Mouse (Mus musculus): ENCODE results near the gene Fbxw14. TPM values are rescaled to one million over a fixed set of nuclear protein-coding genes. Genes with fewer than 3 reads are reported as not detected.
"Not testable (repeated sequence)": the region's sequence is repeated elsewhere in the genome, so short reads cannot be mapped to it uniquely, and the experiment has no call there.

The Fbxw14 gene
- total RNA-seq (2015) (not detected in 2 replicates), total RNA-seq (2017) (not detected in 2 replicates)

DNA sequence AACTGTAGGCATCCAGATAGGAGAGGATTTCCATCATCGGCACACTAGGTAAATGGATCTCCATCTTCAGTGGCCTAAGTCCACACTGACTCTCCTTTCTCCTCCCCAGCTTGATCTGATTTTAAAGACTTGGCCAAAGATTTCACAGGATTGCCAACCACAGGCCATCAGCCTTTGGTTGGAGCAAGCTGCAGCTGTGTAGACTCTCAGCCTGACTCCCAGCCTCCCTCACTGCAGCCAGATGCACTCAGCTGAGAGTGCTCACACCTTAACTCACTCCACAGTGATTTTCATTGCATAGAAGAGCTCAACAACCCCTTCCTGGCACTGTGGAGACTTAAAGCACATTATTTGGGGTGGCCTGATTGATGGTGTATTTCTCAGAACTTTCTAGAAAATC, at the start of gene Fbxw14:
Gene Fbxw14 (minus strand): TSS at position 101 of the 400 bp plus-strand sequence.
- not testable (repeated sequence) for ATAC-seq (ENCODE audit: poor library complexity, severe bottlenecking)

DNA sequence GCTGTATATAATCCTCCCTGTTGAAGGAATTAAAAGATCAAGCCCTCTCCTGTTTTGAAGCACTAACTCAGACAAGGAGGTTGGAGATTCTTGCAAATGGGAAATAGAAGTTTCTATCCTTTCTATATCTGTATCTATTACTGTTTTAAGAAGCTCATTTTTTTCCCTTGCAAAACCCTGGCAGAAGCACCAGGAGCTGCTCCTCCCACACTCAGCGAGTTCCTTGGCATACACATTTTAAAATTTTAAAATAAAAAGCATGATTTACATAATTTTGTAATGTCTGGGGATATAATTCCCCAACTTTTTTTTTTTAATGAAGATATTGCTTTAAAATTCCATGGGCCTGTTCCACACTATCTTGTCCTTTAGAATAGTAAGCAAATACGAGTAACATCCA, 24.4 kb downstream of the Fbxw14 start:
- no peak for ATAC-seq (ENCODE audit: poor library complexity, severe bottlenecking)

DNA sequence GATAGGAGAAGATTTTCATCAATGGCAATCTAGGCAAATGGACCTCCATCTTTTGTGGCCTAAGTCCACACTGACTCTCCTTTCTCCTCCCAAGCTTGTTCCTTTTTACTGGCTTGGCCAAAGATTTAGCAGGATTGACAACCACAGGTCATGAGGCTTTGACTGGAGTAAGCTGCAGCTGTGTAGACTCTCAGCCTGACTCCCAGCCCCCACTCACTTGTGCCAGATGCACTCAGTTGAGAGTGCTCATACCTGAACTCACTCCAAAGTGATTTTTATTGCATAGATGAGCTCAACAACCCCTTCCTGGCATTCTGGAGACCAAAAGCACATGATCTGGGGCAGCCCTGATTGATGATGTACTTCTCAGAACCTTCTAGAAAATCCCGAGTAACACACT, 52.8 kb downstream of the Fbxw14 start, which contains the start of gene Fbxw20:
Gene Fbxw20 (minus strand): TSS at position 101 of the 400 bp plus-strand sequence.
- no peak for ATAC-seq (ENCODE audit: poor library complexity, severe bottlenecking)

Other genes with a start within 250 kb of the Fbxw14 start
- gene Shisa5, start 249.1 kb downstream of the Fbxw14 start, total RNA-seq (2015) = 119 and 176 TPM in 2 replicates
- 453 and 632 TPM in 2 replicates for gene Shisa5, start 249.1 kb downstream of the Fbxw14 start, total RNA-seq (2017)
- gene Trex1, start 227.9 kb downstream of the Fbxw14 start, total RNA-seq (2015) = 119 and 124 TPM in 2 replicates
- gene Trex1, start 227.9 kb downstream of the Fbxw14 start, total RNA-seq (2017) = 68.7 and 87.5 TPM in 2 replicates
- gene Atrip, start 213.6 kb downstream of the Fbxw14 start, total RNA-seq (2015) = 7.2 and 9.5 TPM in 2 replicates
- 9.7 and 10.2 TPM in 2 replicates for gene Atrip, start 213.6 kb downstream of the Fbxw14 start, total RNA-seq (2017)
- 4.7 and 6.0 TPM in 2 replicates for gene Ccdc51, start 205.2 kb downstream of the Fbxw14 start, total RNA-seq (2015)
- 6.7 and 11.0 TPM in 2 replicates for gene Ccdc51, start 205.2 kb downstream of the Fbxw14 start, total RNA-seq (2017)
- gene Tma7, start 205.1 kb downstream of the Fbxw14 start, total RNA-seq (2015) = 367 and 406 TPM in 2 replicates
- gene Tma7, start 205.1 kb downstream of the Fbxw14 start, total RNA-seq (2017) = 109 and 136 TPM in 2 replicates
- 0.11 TPM in 1 of 2 replicates, not detected in the other for gene Plxnb1, start 192.3 kb downstream of the Fbxw14 start, total RNA-seq (2015)
- 0.04 TPM in 1 of 2 replicates, not detected in the other for gene Plxnb1, start 192.3 kb downstream of the Fbxw14 start, total RNA-seq (2017)
- gene Fbxw21, start 125.6 kb downstream of the Fbxw14 start, total RNA-seq (2015) = not detected in 2 replicates
- not detected in 2 replicates for gene Fbxw21, start 125.6 kb downstream of the Fbxw14 start, total RNA-seq (2017)
- not detected in 2 replicates for gene Fbxw13, start 91.7 kb downstream of the Fbxw14 start, total RNA-seq (2015)
- gene Fbxw13, start 91.7 kb downstream of the Fbxw14 start, total RNA-seq (2017) = not detected in 2 replicates
- gene Fbxw20, start 52.9 kb downstream of the Fbxw14 start, total RNA-seq (2015) = not detected in 2 replicates
- not detected in 2 replicates for gene Fbxw20, start 52.9 kb downstream of the Fbxw14 start, total RNA-seq (2017)
- not detected in 2 replicates for gene Fbxw28, start 52.0 kb upstream of the Fbxw14 start, total RNA-seq (2015)
- not detected in 2 replicates for gene Fbxw28, start 52.0 kb upstream of the Fbxw14 start, total RNA-seq (2017)
- gene Fbxw22, start 116.6 kb upstream of the Fbxw14 start, total RNA-seq (2015) = not detected in 2 replicates
- not detected in 2 replicates for gene Fbxw22, start 116.6 kb upstream of the Fbxw14 start, total RNA-seq (2017)
- not detected in 2 replicates for gene Fbxw16, start 161.5 kb upstream of the Fbxw14 start, total RNA-seq (2015)
- not detected in 2 replicates for gene Fbxw16, start 161.5 kb upstream of the Fbxw14 start, total RNA-seq (2017)
- not detected in 2 replicates for gene Fbxw19, start 208.2 kb upstream of the Fbxw14 start, total RNA-seq (2015)
- 0.26 TPM in 1 of 2 replicates, not detected in the other for gene Fbxw19, start 208.2 kb upstream of the Fbxw14 start, total RNA-seq (2017)